Mouse (Mus musculus) embryonic facial prominence, embryonic 15.5 days (tissue): Measurements from ENCODE around the gene Samd4b. TPM values are rescaled to one million over a fixed set of nuclear protein-coding genes. Genes with fewer than 3 reads are reported as not detected.
A peak's percentile ranks its signal among the peaks of the same experiment; 100 is the strongest.

ENCODE experiments used
- ATAC-seq: fragments of 200-750 bp; cut with Nextera tagmentation; 2 replicates; pipeline ENCODE4 v1.8.0; 2017; ENCODE audit warnings: low read depth, moderate TSS enrichment; ENCODE audit not compliant: insufficient number of reproducible peaks, low FRiP score, low TSS enrichment
- H3K27ac ChIP-seq: fragments of 300-500 bp; sonication (generic); replicated peaks from 2 replicates; pipeline ENCODE4 v1.5.1; 2015; ENCODE audit warnings: mild to moderate bottlenecking, inconsistent platforms
- H3K27me3 ChIP-seq: fragments of 300-500 bp; sonication (generic); 2 replicates; pipeline ENCODE4 v1.6.1; 2015; ENCODE audit warnings: inconsistent platforms
- H3K36me3 ChIP-seq: fragments of 300-500 bp; sonication (generic); 2 replicates; pipeline ENCODE4 v1.6.1; 2015; ENCODE audit warnings: mild to moderate bottlenecking, inconsistent platforms
- H3K4me1 ChIP-seq: fragments of 300-500 bp; sonication (generic); 2 replicates; pipeline ENCODE4 v1.6.1; 2015; ENCODE audit warnings: inconsistent platforms
- H3K4me2 ChIP-seq: fragments of 300-500 bp; sonication (generic); replicated peaks from 2 replicates; pipeline ENCODE4 v1.6.1; 2015; ENCODE audit warnings: mild to moderate bottlenecking, inconsistent platforms
- H3K4me3 ChIP-seq: fragments of 300-500 bp; sonication (generic); replicated peaks from 2 replicates; pipeline ENCODE4 v1.5.1; 2015; ENCODE audit warnings: mild to moderate bottlenecking, inconsistent platforms
- H3K9ac ChIP-seq: fragments of 300-500 bp; sonication (generic); 2 replicates; pipeline ENCODE4 v1.6.1; 2015; ENCODE audit warnings: inconsistent platforms
- H3K9me3 ChIP-seq: fragments of 300-500 bp; sonication (generic); replicated peaks from 2 replicates; pipeline ENCODE4 v1.6.1; 2016; ENCODE audit warnings: inconsistent platforms
- WGBS: fragments of 180-500 bp; shearing (Covaris S2); methylation state at CpG from one replicate; pipeline ENCODE4 v1.1.7; 2015; 5-methylcytosine and 5-hydroxymethylcytosine counted together
- polyA plus RNA-seq: library from polyadenylated mRNA; unstranded; fragments of >200 nt; fragmentation: Nextera tagmentation; extraction: Ambion mirVana; gene quantifications from 2 replicates; pipeline ENCODE4 v1.2.1, GENCODE M21; 2015

The Samd4b gene
- polyA plus RNA-seq, 1 experiment from 2014 or later, result 34.1 TPM

GRCm38 (mm10) chr7:28586663-28587411 lies 11.1 kb downstream of the Samd4b start:
- Histone ChIP-seq H3K9me3 (no peaks in the 10 kb centered on the region), H3K4me3 (no peak overlapping the region), H3K27ac (peak overlapping the region; percentile 1; the same call in 1 of the 2 replicates), H3K4me2 (no peak overlapping the region), H3K27me3 (no peaks in the 10 kb centered on the region), H3K9ac (no peak overlapping the region), H3K4me1 (peaks cover 69% of the 10 kb centered on the region), H3K36me3 (no peaks in the 10 kb centered on the region)
- 31% methylated on average over 6 of the region's 6 CpGs for WGBS
- no peak; the same call in 1 of the 2 replicates for ATAC-seq

GRCm38 (mm10) chr7:28585001-28585400 lies 12.9 kb downstream of the Samd4b start:
- no peak overlapping the region for H3K4me2 ChIP-seq
- no peaks in the 10 kb centered on the region for H3K36me3 ChIP-seq
- 78% methylated on average over 6 of the region's 6 CpGs for WGBS
- H3K9me3 ChIP-seq, result no peaks in the 10 kb centered on the region
- peaks cover 68% of the 10 kb centered on the region for H3K4me1 ChIP-seq
- no peak overlapping the region for H3K4me3 ChIP-seq
- no peak for ATAC-seq
- no peaks in the 10 kb centered on the region for H3K27me3 ChIP-seq
- H3K27ac ChIP-seq, result no peak overlapping the region
- no peak overlapping the region for H3K9ac ChIP-seq

- Histone ChIP-seq H3K9ac (no peak overlapping the region), H3K27me3 (no peaks in the 10 kb centered on the region), H3K36me3 (no peaks in the 10 kb centered on the region), H3K9me3 (no peaks in the 10 kb centered on the region), H3K4me1 (peaks cover 73% of the 10 kb centered on the region), H3K27ac (0 out of 2 replicates have a peak overlapping the region, but pooled peaks have one; percentile 35), H3K4me2 (no peak overlapping the region), H3K4me3 (no peak overlapping the region)
- ATAC-seq, result no peak
- 77% methylated on average over 4 of the region's 4 CpGs for WGBS
Observed at GRCm38 (mm10) chr7:28584468-28584867, 13.5 kb downstream of the Samd4b start.

GRCm38 (mm10) chr7:28583570-28584344 lies 14.2 kb downstream of the Samd4b start:
- H3K36me3 ChIP-seq, result no peaks in the 10 kb centered on the region
- no peak overlapping the region for H3K4me3 ChIP-seq
- no peak overlapping the region for H3K4me2 ChIP-seq
- no peak overlapping the region for H3K9ac ChIP-seq
- ATAC-seq, result no peak
- WGBS, result 65% methylated on average over 8 of the region's 8 CpGs
- H3K9me3 ChIP-seq, result no peaks in the 10 kb centered on the region
- 0 out of 2 replicates have a peak overlapping the region, but pooled peaks have one; percentile 35 for H3K27ac ChIP-seq
- peaks cover 75% of the 10 kb centered on the region for H3K4me1 ChIP-seq
- no peaks in the 10 kb centered on the region for H3K27me3 ChIP-seq

GRCm38 (mm10) chr7:28582841-28583240 lies 15.1 kb downstream of the Samd4b start:
- H3K4me2 ChIP-seq, result no peak overlapping the region

GRCm38 (mm10) chr7:28581721-28582120 lies 16.2 kb downstream of the Samd4b start:
- ATAC-seq, result no peak
- H3K4me1 ChIP-seq, result peaks cover 77% of the 10 kb centered on the region
- no peaks in the 10 kb centered on the region for H3K9me3 ChIP-seq
- H3K9ac ChIP-seq, result no peak overlapping the region
- no peak overlapping the region for H3K4me2 ChIP-seq
- H3K27ac ChIP-seq, result no peak overlapping the region
- 75% methylated on average over 4 of the region's 4 CpGs for WGBS
- H3K36me3 ChIP-seq, result no peaks in the 10 kb centered on the region
- no peak overlapping the region for H3K4me3 ChIP-seq
- no peaks in the 10 kb centered on the region for H3K27me3 ChIP-seq

More at GRCm38 (mm10) chr7:28582841-28583240, 15.1 kb downstream of the Samd4b start:
- Histone ChIP-seq H3K27me3 (no peaks in the 10 kb centered on the region), H3K4me1 (peaks cover 77% of the 10 kb centered on the region), H3K9ac (no peak overlapping the region), H3K9me3 (no peaks in the 10 kb centered on the region), H3K36me3 (no peaks in the 10 kb centered on the region), H3K27ac (no peak overlapping the region), H3K4me3 (no peak overlapping the region)
- WGBS, result 75% methylated on average over 11 of the region's 11 CpGs
- ATAC-seq, result no peak

GRCm38 (mm10) chr7:28579826-28580225 lies 18.1 kb downstream of the Samd4b start:
- H3K27me3 ChIP-seq, result no peaks in the 10 kb centered on the region
- no peaks in the 10 kb centered on the region for H3K9me3 ChIP-seq
- H3K4me3 ChIP-seq, result no peak overlapping the region
- H3K9ac ChIP-seq, result no peak overlapping the region
- H3K4me1 ChIP-seq, result peaks cover 78% of the 10 kb centered on the region
- H3K36me3 ChIP-seq, result no peaks in the 10 kb centered on the region
- 62% methylated on average over 5 of the region's 5 CpGs for WGBS
- H3K4me2 ChIP-seq, result no peak overlapping the region
- H3K27ac ChIP-seq, result no peak overlapping the region
- no peak for ATAC-seq

GRCm38 (mm10) chr7:28578543-28579053 lies 19.3 kb downstream of the Samd4b start:
- Histone ChIP-seq H3K4me1 (peaks cover 66% of the 10 kb centered on the region), H3K36me3 (no peaks in the 10 kb centered on the region), H3K4me3 (no peak overlapping the region), H3K9me3 (no peaks in the 10 kb centered on the region), H3K9ac (no peak overlapping the region), H3K4me2 (no peak overlapping the region), H3K27me3 (no peaks in the 10 kb centered on the region), H3K27ac (peak overlapping the region; percentile 78; the same call in 1 of the 2 replicates)
- no peak for ATAC-seq
- 73% methylated on average over 5 of the region's 5 CpGs for WGBS

GRCm38 (mm10) chr7:28577826-28578542 lies 20.0 kb downstream of the Samd4b start:
- no peak for ATAC-seq
- Histone ChIP-seq H3K4me1 (peaks cover 59% of the 10 kb centered on the region), H3K9ac (no peak overlapping the region), H3K27me3 (no peaks in the 10 kb centered on the region), H3K4me2 (no peak overlapping the region), H3K4me3 (no peak overlapping the region), H3K27ac (peak overlapping the region; percentile 78), H3K9me3 (no peaks in the 10 kb centered on the region), H3K36me3 (no peaks in the 10 kb centered on the region)
- 74% methylated on average over 9 of the region's 9 CpGs for WGBS

- peak; percentile 75 for ATAC-seq
- H3K4me3 ChIP-seq, result no peak overlapping the region
- 0 out of 2 replicates have a peak overlapping the region, but pooled peaks have one; percentile 12 for H3K9ac ChIP-seq
- no peaks in the 10 kb centered on the region for H3K9me3 ChIP-seq
- no peak overlapping the region; the same call in 1 of the 2 replicates for H3K4me2 ChIP-seq
- H3K4me1 ChIP-seq, result peaks cover 64% of the 10 kb centered on the region
- no peaks in the 10 kb centered on the region for H3K36me3 ChIP-seq
- no peaks in the 10 kb centered on the region for H3K27me3 ChIP-seq
- peak overlapping the region; percentile 78 for H3K27ac ChIP-seq
- 56% methylated on average over 5 of the region's 5 CpGs for whole genome bisulfite sequencing
Observed at GRCm38 (mm10) chr7:28576271-28576914, 21.6 kb downstream of the Samd4b start.
